Mouse (Mus musculus): ENCODE results near the gene Rnf44. TPM values are rescaled to one million over a fixed set of nuclear protein-coding genes. Genes with fewer than 3 reads are reported as not detected.

Gene Rnf44
- total RNA-seq, 1 experiment from 2014 or later = 25.4 TPM

Other genes with a start within 250 kb of the Rnf44 start
- gene Thoc3, start 225.1 kb downstream of the Rnf44 start, total RNA-seq (2017) = 40.0 and 46.4 TPM in 2 replicates
- 9.1 and 12.7 TPM in 2 replicates for gene Simc1, start 190.1 kb downstream of the Rnf44 start, total RNA-seq (2017)
- gene 4833439L19Rik, start 128.5 kb downstream of the Rnf44 start, total RNA-seq (2017) = 16.2 and 28.2 TPM in 2 replicates
- 7.9 and 13.7 TPM in 2 replicates for gene Arl10, start 118.9 kb downstream of the Rnf44 start, total RNA-seq (2017)
- gene Nop16, start 103.8 kb downstream of the Rnf44 start, total RNA-seq (2017) = 51.0 and 70.5 TPM in 2 replicates
- gene Higd2a, start 103.7 kb downstream of the Rnf44 start, total RNA-seq (2017) = 45.8 and 52.8 TPM in 2 replicates
- 13.4 and 23.5 TPM in 2 replicates for gene Cltb, start 82.6 kb downstream of the Rnf44 start, total RNA-seq (2017)
- gene Faf2, start 72.1 kb downstream of the Rnf44 start, total RNA-seq (2017) = 35.5 and 63.5 TPM in 2 replicates
- gene Cdhr2, start 7.6 kb upstream of the Rnf44 start, total RNA-seq (2017) = not detected in 2 replicates
- gene Gprin1, start 56.0 kb upstream of the Rnf44 start, total RNA-seq (2017) = not detected in 2 replicates
- gene Sncb, start 72.7 kb upstream of the Rnf44 start, total RNA-seq (2017) = not detected in 2 replicates
- gene Eif4e1b, start 90.1 kb upstream of the Rnf44 start, total RNA-seq (2017) = not detected in 2 replicates
- gene Tspan17, start 95.5 kb upstream of the Rnf44 start, total RNA-seq (2017) = 0.82 TPM in 1 of 2 replicates, not detected in the other

All from common myeloid progenitor, adult 5-6 weeks (primary cell).